Mouse (Mus musculus): ENCODE measurements around the gene Spta1.

GRCm38 (mm10) chr1:174141384-174141783 lies 31.2 kb upstream of the Spta1 start:
- TF ChIP-seq MAFK (IDR thresholded peaks at IDR 0.05; ENCODE audit: insufficient read depth, low read depth, low read length) = no peak
- no peak for TF ChIP-seq HCFC1 (IDR thresholded peaks at IDR 0.05; ENCODE audit: borderline replicate concordance, insufficient read depth, low read length)
- TF ChIP-seq ZNF384 (IDR thresholded peaks at IDR 0.05; ENCODE audit: low read depth, low read length) = no peak
- TF ChIP-seq ZC3H11A (IDR thresholded peaks at IDR 0.05; ENCODE audit: borderline replicate concordance, low read depth, low read length) = no peak
- no peak for TF ChIP-seq CHD2 (IDR thresholded peaks at IDR 0.05; ENCODE audit: low read depth, low read length)

Data from ES-E14 (cell line).